Mouse (Mus musculus): ENCODE data around the gene Ptprd. TPM values are rescaled to one million over a fixed set of nuclear protein-coding genes. Genes with fewer than 3 reads are reported as not detected.

Ptprd gene
- total RNA-seq, 1 experiment: 1.3 TPM

DNA sequence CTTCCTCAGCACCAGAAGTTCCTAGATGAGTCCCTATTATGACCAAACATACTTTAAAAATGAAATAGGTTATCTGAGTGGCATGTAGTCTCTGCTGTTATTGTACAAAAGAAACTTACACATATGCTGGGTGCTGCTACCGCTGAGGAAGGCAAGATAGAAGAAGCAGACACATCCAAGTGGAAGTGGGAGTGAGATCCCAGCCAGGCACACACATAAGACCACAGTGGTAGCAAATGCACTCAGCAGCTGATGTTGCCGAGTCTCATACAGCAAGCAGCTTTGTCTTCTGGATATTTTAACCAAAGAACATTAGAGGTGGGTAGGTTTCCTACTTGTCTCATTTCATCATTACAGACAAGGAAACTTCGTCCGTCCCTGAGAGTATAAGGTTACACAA, 1759.5 kb downstream of the Ptprd start:
- Histone ChIP-seq H3K4me1 (ENCODE audit: control insufficient read depth in 2 of 2, insufficient read depth in 2 of 2, low read length in 2 of 2, poor library complexity in 1 of 2) (no peaks in the 10 kb centered on the region), H3K4me3 (ENCODE audit: insufficient read depth in 1 of 2, low read depth in 1 of 2, low read length in 2 of 2, poor library complexity in 1 of 2, severe bottlenecking in 1 of 2) (no peak overlapping the region), H3K9me3 (ENCODE audit: control insufficient read depth, insufficient read depth, low read depth, low read length) (no peaks in the 10 kb centered on the region), H3K9ac (ENCODE audit: insufficient read depth, low read depth, low read length, poor library complexity, severe bottlenecking) (no peak overlapping the region), H3K36me3 (ENCODE audit: control insufficient read depth, insufficient read depth, low read length, poor library complexity, severe bottlenecking) (no peaks in the 10 kb centered on the region), H3K27ac (ENCODE audit: insufficient read depth, low read depth, low read length, poor library complexity, severe bottlenecking) (no peak overlapping the region)
- in situ Hi-C loops (cut with MboI; ENCODE audit: low sequenced_read_pairs in 2 of 2, unreplicated experiment in 2 of 2): no loop called here
- TF ChIP-seq CHD2 (IDR thresholded peaks at IDR 0.05; ENCODE audit: low read depth, low read length) (no peak), HCFC1 (IDR thresholded peaks at IDR 0.05; ENCODE audit: borderline replicate concordance, insufficient read depth, low read length) (no peak), MAFK (IDR thresholded peaks at IDR 0.05; ENCODE audit: insufficient read depth, low read depth, low read length) (no peak), ZC3H11A (IDR thresholded peaks at IDR 0.05; ENCODE audit: borderline replicate concordance, low read depth, low read length) (no peak), ZNF384 (IDR thresholded peaks at IDR 0.05; ENCODE audit: low read depth, low read length) (no peak)
- DNase-seq (ENCODE audit: low read depth, low spot score): no peak

DNA sequence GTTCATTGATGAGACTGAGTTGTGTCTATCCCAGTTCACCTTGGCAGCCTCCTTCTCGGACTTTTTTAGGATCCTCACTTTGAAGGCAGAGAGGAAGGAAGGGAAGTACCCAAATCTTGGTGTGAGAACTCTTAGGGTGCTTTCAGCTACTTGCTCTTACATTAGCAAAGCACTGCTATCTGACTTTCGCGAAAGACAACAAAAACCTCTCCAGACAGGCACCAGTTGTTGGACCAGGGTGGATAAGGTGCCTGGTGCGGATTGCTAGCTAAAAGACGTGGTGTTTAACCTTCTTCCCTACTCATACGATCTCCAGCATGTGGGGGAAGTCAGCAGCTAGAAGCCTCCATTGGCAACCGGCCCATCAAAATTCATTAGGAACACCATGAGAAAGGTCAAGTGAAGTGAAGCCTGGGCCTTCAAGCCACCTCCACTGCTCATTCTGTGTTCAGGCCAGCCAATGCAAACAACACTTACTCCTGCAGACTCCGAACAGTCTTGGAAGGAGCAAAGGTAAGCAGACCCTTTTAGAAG, 1760.7 kb downstream of the Ptprd start:
- in situ Hi-C loops (cut with MboI; ENCODE audit: low sequenced_read_pairs in 2 of 2, unreplicated experiment in 2 of 2): no loop called here
- TF ChIP-seq CHD2 (IDR thresholded peaks at IDR 0.05; ENCODE audit: low read depth, low read length) (no peak), ZC3H11A (IDR thresholded peaks at IDR 0.05; ENCODE audit: borderline replicate concordance, low read depth, low read length) (no peak), HCFC1 (IDR thresholded peaks at IDR 0.05; ENCODE audit: borderline replicate concordance, insufficient read depth, low read length) (no peak), ZNF384 (IDR thresholded peaks at IDR 0.05; ENCODE audit: low read depth, low read length) (no peak), MAFK (IDR thresholded peaks at IDR 0.05; ENCODE audit: insufficient read depth, low read depth, low read length) (no peak)
- DNase-seq (ENCODE audit: low read depth, low spot score): no peak
- Histone ChIP-seq H3K4me1 (ENCODE audit: control insufficient read depth in 2 of 2, insufficient read depth in 2 of 2, low read length in 2 of 2, poor library complexity in 1 of 2) (no peaks in the 10 kb centered on the region), H3K9me3 (ENCODE audit: control insufficient read depth, insufficient read depth, low read depth, low read length) (no peaks in the 10 kb centered on the region), H3K27ac (ENCODE audit: insufficient read depth, low read depth, low read length, poor library complexity, severe bottlenecking) (no peak overlapping the region), H3K9ac (ENCODE audit: insufficient read depth, low read depth, low read length, poor library complexity, severe bottlenecking) (no peak overlapping the region), H3K4me3 (ENCODE audit: insufficient read depth in 1 of 2, low read depth in 1 of 2, low read length in 2 of 2, poor library complexity in 1 of 2, severe bottlenecking in 1 of 2) (0 out of 4 replicates have a peak overlapping the region, but pooled peaks of 1 of the 2 experiments have one; percentile 16), H3K36me3 (ENCODE audit: control insufficient read depth, insufficient read depth, low read length, poor library complexity, severe bottlenecking) (no peaks in the 10 kb centered on the region)

DNA sequence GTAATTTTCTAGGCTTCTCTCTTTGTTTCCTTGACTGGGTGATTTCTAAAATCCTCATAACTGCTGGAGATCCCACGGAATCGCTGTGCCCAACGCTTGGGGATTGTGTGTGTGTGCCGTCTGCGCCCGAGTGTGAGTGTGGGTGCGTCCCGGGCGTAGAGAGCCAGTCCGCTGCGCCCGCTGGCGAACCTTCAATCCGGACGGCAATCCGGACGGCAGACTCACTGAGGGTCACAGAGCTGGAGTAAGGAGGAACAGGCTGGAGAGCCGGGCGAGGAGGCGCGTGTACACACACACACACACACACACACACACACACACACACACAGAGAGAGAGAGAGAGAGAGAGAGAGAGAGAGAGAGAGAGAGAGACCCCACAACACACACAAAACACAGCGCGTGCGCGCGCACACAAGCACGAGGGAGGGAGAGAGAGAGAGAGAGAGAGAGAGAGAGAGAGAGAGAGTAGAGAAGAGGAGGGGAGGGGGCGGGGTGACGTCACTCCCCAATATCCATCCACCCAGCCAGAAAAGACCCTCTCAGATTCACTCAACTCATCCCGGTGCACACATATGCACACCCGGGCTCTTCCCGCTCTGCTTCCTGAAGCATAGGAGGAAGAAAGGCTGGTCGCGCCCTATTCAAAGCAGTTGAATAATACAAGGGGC, 1761.3 kb downstream of the Ptprd start:
- H3K4me1 ChIP-seq (ENCODE audit: control insufficient read depth in 2 of 2, insufficient read depth in 2 of 2, low read length in 2 of 2, poor library complexity in 1 of 2): no peaks in the 10 kb centered on the region
- no peak overlapping the region for H3K27ac ChIP-seq (ENCODE audit: insufficient read depth, low read depth, low read length, poor library complexity, severe bottlenecking)
- in situ Hi-C loops (cut with MboI; ENCODE audit: low sequenced_read_pairs in 2 of 2, unreplicated experiment in 2 of 2): no loop called here
- H3K9me3 ChIP-seq (ENCODE audit: control insufficient read depth, insufficient read depth, low read depth, low read length): no peaks in the 10 kb centered on the region
- no peaks in the 10 kb centered on the region for H3K36me3 ChIP-seq (ENCODE audit: control insufficient read depth, insufficient read depth, low read length, poor library complexity, severe bottlenecking)
- peak overlapping the region; percentile 61 to 85 for H3K4me3 ChIP-seq (ENCODE audit: insufficient read depth in 1 of 2, low read depth in 1 of 2, low read length in 2 of 2, poor library complexity in 1 of 2, severe bottlenecking in 1 of 2)
- no peak for TF ChIP-seq CHD2 (IDR thresholded peaks at IDR 0.05; ENCODE audit: low read depth, low read length)
- no peak for TF ChIP-seq ZNF384 (IDR thresholded peaks at IDR 0.05; ENCODE audit: low read depth, low read length)
- TF ChIP-seq HCFC1 (IDR thresholded peaks at IDR 0.05; ENCODE audit: borderline replicate concordance, insufficient read depth, low read length): no peak
- TF ChIP-seq ZC3H11A (IDR thresholded peaks at IDR 0.05; ENCODE audit: borderline replicate concordance, low read depth, low read length): no peak
- TF ChIP-seq MAFK (IDR thresholded peaks at IDR 0.05; ENCODE audit: insufficient read depth, low read depth, low read length): no peak
- H3K9ac ChIP-seq (ENCODE audit: insufficient read depth, low read depth, low read length, poor library complexity, severe bottlenecking): peak overlapping the region; percentile 71
- no peak for DNase-seq (ENCODE audit: low read depth, low spot score)

GRCm38 (mm10) chr4:76449466-76450350, 1762.1 kb downstream of the Ptprd start:
- Histone ChIP-seq H3K27ac (ENCODE audit: insufficient read depth, low read depth, low read length, poor library complexity, severe bottlenecking) (no peak overlapping the region), H3K9me3 (ENCODE audit: control insufficient read depth, insufficient read depth, low read depth, low read length) (no peaks in the 10 kb centered on the region), H3K4me3 (ENCODE audit: insufficient read depth in 1 of 2, low read depth in 1 of 2, low read length in 2 of 2, poor library complexity in 1 of 2, severe bottlenecking in 1 of 2) (peak overlapping the region; percentile 61 to 85), H3K4me1 (ENCODE audit: control insufficient read depth in 2 of 2, insufficient read depth in 2 of 2, low read length in 2 of 2, poor library complexity in 1 of 2) (no peaks in the 10 kb centered on the region), H3K36me3 (ENCODE audit: control insufficient read depth, insufficient read depth, low read length, poor library complexity, severe bottlenecking) (no peaks in the 10 kb centered on the region), H3K9ac (ENCODE audit: insufficient read depth, low read depth, low read length, poor library complexity, severe bottlenecking) (peak overlapping the region; percentile 71)
- no peak for TF ChIP-seq MAFK (IDR thresholded peaks at IDR 0.05; ENCODE audit: insufficient read depth, low read depth, low read length)
- TF ChIP-seq CHD2 (IDR thresholded peaks at IDR 0.05; ENCODE audit: low read depth, low read length): no peak
- no peak for TF ChIP-seq ZC3H11A (IDR thresholded peaks at IDR 0.05; ENCODE audit: borderline replicate concordance, low read depth, low read length)
- TF ChIP-seq ZNF384 (IDR thresholded peaks at IDR 0.05; ENCODE audit: low read depth, low read length): no peak
- TF ChIP-seq HCFC1 (IDR thresholded peaks at IDR 0.05; ENCODE audit: borderline replicate concordance, insufficient read depth, low read length): no peak
- in situ Hi-C loops (cut with MboI; ENCODE audit: low sequenced_read_pairs in 2 of 2, unreplicated experiment in 2 of 2): no loop called here
- peak; percentile 28 for DNase-seq (ENCODE audit: low read depth, low spot score)
